Mouse (Mus musculus) heart, embryonic 12.5 days (tissue): Measurements from ENCODE around the gene Asb1. TPM values are rescaled to one million over a fixed set of nuclear protein-coding genes. Genes with fewer than 3 reads are reported as not detected.

Experiments
- ATAC-seq: fragments of 200-750 bp; cut with Nextera tagmentation; 2 replicates; pipeline ENCODE4 v1.8.0; 2017; ENCODE audit warnings: moderate TSS enrichment, moderate library complexity; ENCODE audit not compliant: insufficient number of reproducible peaks, low FRiP score
- H3K27ac ChIP-seq: fragments of 300-500 bp; sonication (generic); 2 replicates; pipeline ENCODE4 v1.5.1; 2016; ENCODE audit warnings: mild to moderate bottlenecking, moderate library complexity; ENCODE audit not compliant: poor library complexity, severe bottlenecking
- H3K27me3 ChIP-seq: fragments of 300-500 bp; sonication (generic); replicated peaks from 2 replicates; pipeline ENCODE4 v1.6.1; 2016; ENCODE audit warnings: mild to moderate bottlenecking, moderate library complexity
- H3K36me3 ChIP-seq: fragments of 300-500 bp; sonication (generic); 2 replicates; pipeline ENCODE4 v1.6.1; 2016; ENCODE audit warnings: mild to moderate bottlenecking, moderate library complexity
- H3K4me1 ChIP-seq: fragments of 300-500 bp; sonication (generic); replicated peaks from 2 replicates; pipeline ENCODE4 v1.6.1; 2016; ENCODE audit warnings: mild to moderate bottlenecking
- H3K4me2 ChIP-seq: fragments of 300-500 bp; sonication (generic); 2 replicates; pipeline ENCODE4 v1.6.1; 2016; ENCODE audit warnings: mild to moderate bottlenecking, moderate library complexity
- H3K4me3 ChIP-seq: fragments of 300-500 bp; sonication (generic); 2 replicates; pipeline ENCODE4 v1.5.1; 2016; ENCODE audit warnings: mild to moderate bottlenecking
- H3K9ac ChIP-seq: fragments of 300-500 bp; sonication (generic); 2 replicates; pipeline ENCODE4 v1.6.1; 2016; ENCODE audit warnings: mild to moderate bottlenecking, moderate library complexity
- H3K9me3 ChIP-seq: fragments of 300-500 bp; sonication (generic); replicated peaks from 2 replicates; pipeline ENCODE4 v1.6.1; 2016; ENCODE audit warnings: mild to moderate bottlenecking, moderate library complexity
- WGBS: fragments of 180-500 bp; shearing (Covaris S2); methylation state at CpG from one replicate; pipeline ENCODE4 v1.1.7; 2016; 5-methylcytosine and 5-hydroxymethylcytosine counted together
- polyA plus RNA-seq: library from polyadenylated mRNA; unstranded; fragments of >200 nt; fragmentation: Nextera tagmentation; extraction: Ambion mirVana; gene quantifications from 2 replicates; pipeline ENCODE4 v1.2.1, GENCODE M21; 2016

Gene Asb1
- polyA plus RNA-seq, 1 experiment from 2014 or later: 11.0 TPM

DNA sequence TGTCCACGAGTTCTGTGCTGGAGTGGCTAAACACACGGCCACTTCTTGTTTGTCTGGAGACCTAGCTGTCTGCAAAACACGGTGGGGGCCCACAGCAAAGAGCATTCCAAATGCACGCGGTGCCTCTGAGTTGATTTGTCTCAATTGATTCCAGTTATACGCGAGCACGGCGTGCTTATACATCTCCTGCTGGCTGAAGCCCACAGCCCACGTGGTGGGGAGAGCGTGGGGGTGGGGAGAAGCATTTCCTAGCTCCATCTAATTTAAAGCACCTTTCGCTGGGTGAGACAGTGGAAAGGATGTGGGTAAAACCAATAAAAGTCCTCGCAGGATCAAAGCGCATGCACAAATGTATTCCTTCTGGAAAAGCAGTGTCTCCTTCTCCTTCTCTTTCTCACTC lies 65.3 kb downstream of the Asb1 start:
- no peak for ATAC-seq
- H3K4me3 ChIP-seq: no peak overlapping the region

DNA sequence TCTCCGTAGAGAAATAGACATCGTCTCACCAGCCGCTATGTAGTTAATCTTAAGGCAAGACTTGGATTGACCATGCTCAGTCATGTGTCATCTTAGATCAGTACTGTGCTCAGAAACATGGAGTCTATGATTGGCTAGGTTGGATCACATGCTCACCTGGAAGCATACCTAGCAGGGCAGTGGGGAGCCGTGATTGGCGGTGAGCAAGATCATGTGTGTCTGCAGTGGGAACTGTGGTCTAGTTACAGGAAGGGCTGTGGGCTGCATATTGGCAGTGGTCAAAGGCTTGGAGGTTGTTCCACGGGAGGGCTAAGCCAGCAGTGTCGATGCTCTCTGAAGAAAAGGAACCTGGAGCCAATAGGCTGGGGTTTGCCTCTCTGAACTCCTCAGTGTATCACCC lies 66.4 kb downstream of the Asb1 start:
- H3K9ac ChIP-seq: no peak overlapping the region
- no peaks in the 10 kb centered on the region; the same call in 1 of the 2 replicates for H3K27me3 ChIP-seq
- H3K4me1 ChIP-seq: peaks cover 18% of the 10 kb centered on the region
- ATAC-seq: no peak
- H3K4me2 ChIP-seq: no peak overlapping the region
- H3K9me3 ChIP-seq: no peaks in the 10 kb centered on the region
- no peak overlapping the region for H3K4me3 ChIP-seq
- WGBS: 90% methylated on average over 7 of the region's 7 CpGs
- no peaks in the 10 kb centered on the region for H3K36me3 ChIP-seq
- no peak overlapping the region for H3K27ac ChIP-seq

More for the DNA sequence above, 65.3 kb downstream of the Asb1 start:
- no peak overlapping the region for H3K4me2 ChIP-seq
- no peaks in the 10 kb centered on the region for H3K36me3 ChIP-seq
- no peak overlapping the region for H3K27ac ChIP-seq
- no peak overlapping the region for H3K9ac ChIP-seq
- 67% methylated on average over 14 of the region's 14 CpGs for WGBS
- peaks cover 14% of the 10 kb centered on the region; the same call in 1 of the 2 replicates for H3K4me1 ChIP-seq
- peaks cover 3% of the 10 kb centered on the region; the same call in 1 of the 2 replicates for H3K27me3 ChIP-seq
- no peaks in the 10 kb centered on the region for H3K9me3 ChIP-seq

DNA sequence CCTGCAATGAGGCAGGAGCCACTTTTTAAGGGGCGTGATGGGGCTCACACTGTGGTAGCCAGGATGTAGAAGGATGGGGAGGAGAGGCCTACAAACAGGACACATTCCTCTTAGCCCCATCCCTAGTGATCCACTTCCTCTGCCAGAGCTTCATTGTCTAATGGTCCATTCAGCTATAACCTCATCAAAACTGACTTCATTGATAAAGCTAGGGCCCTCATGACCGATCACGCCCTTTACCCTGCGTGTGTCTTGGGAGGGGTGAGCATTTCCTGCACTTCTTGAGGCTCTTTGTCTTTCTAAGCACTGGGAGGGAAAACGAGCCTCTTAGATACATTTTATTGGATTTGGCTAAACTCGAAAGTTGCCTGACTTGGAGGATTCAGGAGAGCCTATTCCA lies 66.8 kb downstream of the Asb1 start:
- Histone ChIP-seq H3K4me2 (no peak overlapping the region), H3K9ac (no peak overlapping the region), H3K27ac (no peak overlapping the region), H3K4me3 (no peak overlapping the region), H3K9me3 (no peaks in the 10 kb centered on the region), H3K36me3 (no peaks in the 10 kb centered on the region), H3K27me3 (no peaks in the 10 kb centered on the region; the same call in 1 of the 2 replicates), H3K4me1 (peaks cover 22% of the 10 kb centered on the region)
- no peak for ATAC-seq
- WGBS: 78% methylated on average over 6 of the region's 6 CpGs

Other genes starting within 250 kb of the Asb1 start
- 14.8 and 14.9 TPM in 2 replicates for gene Scly, start 242.2 kb upstream of the Asb1 start, polyA plus RNA-seq
- gene Espnl, start 218.5 kb upstream of the Asb1 start, polyA plus RNA-seq: 0.05 and 0.08 TPM in 2 replicates
- 44.2 and 46.7 TPM in 2 replicates for gene Klhl30, start 189.5 kb upstream of the Asb1 start, polyA plus RNA-seq
- 1.5 and 1.7 TPM in 2 replicates for gene Erfe, start 174.1 kb upstream of the Asb1 start, polyA plus RNA-seq
- 104 and 106 TPM in 2 replicates for gene Ilkap, start 141.7 kb upstream of the Asb1 start, polyA plus RNA-seq
- gene Hes6, start 126.5 kb upstream of the Asb1 start, polyA plus RNA-seq: 63.6 and 65.4 TPM in 2 replicates
- 3.6 and 4.0 TPM in 2 replicates for gene Per2, start 81.2 kb upstream of the Asb1 start, polyA plus RNA-seq
- gene Traf3ip1, start 45.9 kb upstream of the Asb1 start, polyA plus RNA-seq: 4.8 and 6.0 TPM in 2 replicates